Mouse (Mus musculus): Measurements from ENCODE around the gene Tacc2. TPM values are rescaled to one million over a fixed set of nuclear protein-coding genes. Genes with fewer than 3 reads are reported as not detected.
A peak's percentile ranks its signal among the peaks of the same experiment; 100 is the strongest.

Tacc2 gene
- polyA plus RNA-seq, 1 experiment from 2014 or later, result 68.7 TPM

DNA sequence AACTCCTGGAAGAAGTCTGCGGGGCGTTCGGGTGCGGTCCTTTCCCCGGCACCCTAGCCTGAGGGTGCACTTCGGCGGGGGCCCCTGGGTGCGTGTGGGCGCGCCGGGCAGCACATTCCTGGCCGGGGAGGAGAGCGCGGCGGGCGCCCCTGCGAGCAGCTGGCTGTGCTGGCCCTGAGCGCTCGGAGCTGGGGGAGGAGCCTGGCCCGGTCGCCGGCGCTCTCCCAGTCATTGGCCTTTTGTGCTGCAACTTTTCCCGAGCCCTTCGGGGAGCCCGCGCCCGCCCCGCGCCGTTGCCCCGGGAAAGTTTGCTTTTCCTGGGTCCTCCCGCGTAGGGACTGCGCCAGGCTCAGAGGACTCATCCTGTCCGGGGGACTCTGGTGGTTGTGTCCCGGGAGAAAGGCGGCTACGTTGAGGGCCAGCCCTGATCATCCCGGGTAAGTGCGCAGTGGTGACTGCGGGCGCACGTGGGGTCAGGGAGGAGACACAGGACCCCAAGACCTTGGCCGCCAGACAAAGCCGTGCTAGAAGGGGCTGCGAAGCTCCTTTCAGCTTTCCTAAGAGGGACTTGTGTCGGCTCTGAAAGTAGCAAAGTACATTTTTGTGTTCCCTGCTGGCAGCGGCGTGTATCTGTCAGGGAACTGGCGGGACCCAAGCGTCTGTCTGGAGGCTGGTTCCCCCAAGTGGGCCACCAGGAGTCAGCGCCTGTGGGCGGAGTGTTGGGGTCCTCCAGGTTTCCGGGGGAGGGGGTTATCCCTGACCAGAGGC is 68.9 kb downstream of the Tacc2 start:
- peak overlapping the region; percentile 47 for H3K4me3 ChIP-seq
- peak; percentile 75 for ATAC-seq (replicated peaks)
- no peaks in the 10 kb centered on the region for H3K9me3 ChIP-seq
- peak overlapping the region; percentile 55 for H3K27ac ChIP-seq
- H3K27me3 ChIP-seq (replicated peaks), result 0 out of 2 replicates have a peak, but pooled peaks cover 7% of the 10 kb centered on the region
- under 1% methylated on average over 54 of the region's 55 CpGs for WGBS
- no peaks in the 10 kb centered on the region for H3K36me3 ChIP-seq (replicated peaks)
- H3K4me1 ChIP-seq, result peaks cover 23% of the 10 kb centered on the region
- H3K4me2 ChIP-seq, result peak overlapping the region; percentile 98
- H3K9ac ChIP-seq, result peak overlapping the region; percentile 23

DNA sequence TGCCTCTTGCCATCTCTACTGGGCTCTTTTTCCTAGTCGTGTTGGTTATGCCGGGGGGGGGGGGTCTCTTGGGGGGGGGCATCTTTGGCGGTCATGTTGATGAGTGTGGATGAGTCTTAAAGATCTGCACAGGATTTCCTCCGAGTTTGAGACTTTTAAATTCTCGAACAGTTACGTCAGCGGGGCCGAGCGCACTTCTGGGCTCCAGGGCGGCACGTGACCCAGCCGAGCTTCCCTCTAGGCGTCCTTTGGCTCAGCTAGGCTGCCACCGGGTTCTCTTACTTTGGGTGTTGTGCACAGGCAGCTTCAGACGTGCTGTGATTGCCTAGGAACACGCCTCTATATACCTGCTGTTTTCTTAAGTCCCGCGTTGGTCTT is 69.5 kb downstream of the Tacc2 start:
- peaks cover 23% of the 10 kb centered on the region for H3K4me1 ChIP-seq
- peak; percentile 67 for ATAC-seq (replicated peaks)

DNA sequence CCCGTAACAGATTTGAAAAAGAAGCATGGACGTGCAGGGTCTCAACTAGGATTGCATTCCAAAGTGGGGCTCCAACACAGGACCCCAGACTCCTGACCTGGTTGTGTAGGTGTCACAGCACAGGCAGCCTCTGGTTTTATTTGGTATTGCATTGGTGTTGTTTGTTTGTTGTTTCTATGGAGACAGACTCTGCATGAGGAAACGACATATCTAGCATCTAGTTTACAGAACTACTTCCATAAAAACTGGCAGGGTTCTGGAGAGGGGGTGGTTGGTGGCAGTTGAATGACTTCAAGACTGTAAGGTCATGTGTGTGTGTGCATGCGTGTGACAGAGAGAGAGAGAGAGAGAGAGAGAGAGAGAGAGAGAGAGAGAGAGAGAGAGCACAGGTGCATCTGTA is 70.8 kb downstream of the Tacc2 start:
- 79% methylated on average over 4 of the region's 4 CpGs for WGBS
- Histone ChIP-seq H3K36me3 (replicated peaks) (no peaks in the 10 kb centered on the region), H3K9ac (no peak overlapping the region), H3K4me2 (no peak overlapping the region), H3K27ac (no peak overlapping the region), H3K27me3 (replicated peaks) (0 out of 2 replicates have a peak, but pooled peaks cover 7% of the 10 kb centered on the region), H3K4me1 (peaks cover 23% of the 10 kb centered on the region), H3K9me3 (no peaks in the 10 kb centered on the region), H3K4me3 (no peak overlapping the region)
- no peak for ATAC-seq (replicated peaks)

More for the DNA sequence above, 69.5 kb downstream of the Tacc2 start:
- H3K36me3 ChIP-seq (replicated peaks), result no peaks in the 10 kb centered on the region
- H3K27ac ChIP-seq, result no peak overlapping the region
- no peaks in the 10 kb centered on the region for H3K9me3 ChIP-seq
- 0 out of 2 replicates have a peak, but pooled peaks cover 7% of the 10 kb centered on the region for H3K27me3 ChIP-seq (replicated peaks)
- peak overlapping the region; percentile 23; the same call in 1 of the 2 replicates for H3K9ac ChIP-seq
- WGBS, result 1% methylated on average over 18 of the region's 18 CpGs
- peak overlapping the region; percentile 98 for H3K4me2 ChIP-seq
- peak overlapping the region; percentile 47 for H3K4me3 ChIP-seq

DNA sequence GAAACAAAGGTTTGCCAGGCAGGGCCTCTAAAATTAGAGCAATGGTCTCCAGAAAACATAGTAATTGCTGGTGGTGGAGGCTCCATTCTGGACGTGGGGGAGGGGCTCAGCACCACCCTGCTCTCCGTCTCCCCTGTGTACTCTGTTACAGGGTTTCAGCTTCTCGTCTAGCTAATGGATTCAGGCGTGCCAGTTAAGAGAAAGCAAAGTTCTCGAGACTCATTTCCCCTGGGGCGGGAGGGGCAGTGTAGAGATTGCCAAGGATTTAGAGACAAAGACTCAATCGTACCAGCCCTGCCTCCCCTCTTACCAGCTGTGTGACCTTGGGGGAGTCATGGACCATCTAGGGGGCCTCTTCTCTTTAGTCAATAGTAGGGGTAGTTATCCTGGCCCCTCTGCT is 72.0 kb downstream of the Tacc2 start:
- no peak overlapping the region for H3K4me2 ChIP-seq
- no peak for ATAC-seq (replicated peaks)
- no peaks in the 10 kb centered on the region for H3K9me3 ChIP-seq
- no peak overlapping the region for H3K27ac ChIP-seq
- H3K4me3 ChIP-seq, result no peak overlapping the region
- H3K4me1 ChIP-seq, result peaks cover 23% of the 10 kb centered on the region
- 0 out of 2 replicates have a peak, but pooled peaks cover 7% of the 10 kb centered on the region for H3K27me3 ChIP-seq (replicated peaks)
- H3K9ac ChIP-seq, result no peak overlapping the region
- 30% methylated on average over 7 of the region's 7 CpGs for WGBS
- no peaks in the 10 kb centered on the region for H3K36me3 ChIP-seq (replicated peaks)

DNA sequence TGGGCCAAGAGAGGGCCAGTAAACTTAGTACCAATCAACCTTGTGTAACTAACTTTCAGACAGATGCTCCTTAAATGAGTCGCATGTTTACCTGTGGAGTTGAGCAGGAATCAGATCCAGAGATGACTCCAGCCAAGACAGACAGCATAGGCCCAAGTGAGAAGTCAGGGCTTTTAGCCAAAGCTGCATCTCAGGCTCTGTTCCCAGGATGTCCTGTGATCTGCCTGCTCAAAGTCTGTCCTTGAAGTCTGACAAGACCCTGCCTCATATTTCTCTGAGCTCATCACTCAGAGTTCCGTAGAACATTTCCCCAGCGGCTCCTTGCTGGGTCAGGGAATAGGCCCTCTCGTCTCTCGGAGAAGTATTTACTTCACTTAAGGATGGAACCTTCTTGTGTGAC is 73.4 kb downstream of the Tacc2 start:
- H3K4me2 ChIP-seq, result no peak overlapping the region
- WGBS, result 92% methylated on average over 5 of the region's 5 CpGs

DNA sequence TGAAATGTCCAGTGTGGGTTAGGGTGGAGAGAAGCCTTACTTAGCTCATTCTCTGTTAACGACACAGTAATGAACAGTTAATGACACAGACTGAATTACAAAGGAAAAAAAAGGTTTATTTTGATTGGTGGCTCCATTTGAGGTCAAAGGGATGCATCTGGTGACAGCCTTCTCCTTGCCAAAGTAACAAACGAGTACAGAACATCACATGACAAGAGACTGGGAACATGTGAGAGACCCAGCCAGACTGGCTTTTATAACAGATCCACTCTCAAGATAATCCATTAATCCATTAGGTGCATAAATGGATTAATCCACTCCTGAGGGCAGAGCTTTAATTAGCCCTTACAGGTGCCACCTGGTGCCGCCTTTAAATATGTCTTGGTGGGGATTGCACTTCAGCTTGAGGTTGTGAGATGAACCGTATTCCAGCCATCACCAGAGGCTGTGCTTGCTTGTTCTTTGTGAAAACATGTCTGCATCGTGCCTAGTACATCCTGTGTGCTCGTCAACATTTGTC is 75.9 kb downstream of the Tacc2 start:
- Histone ChIP-seq H3K4me2 (no peak overlapping the region), H3K27me3 (replicated peaks) (no peaks in the 10 kb centered on the region), H3K4me1 (0 out of 2 replicates have a peak, but pooled peaks cover 4% of the 10 kb centered on the region), H3K36me3 (replicated peaks) (no peaks in the 10 kb centered on the region), H3K9ac (no peak overlapping the region), H3K4me3 (no peak overlapping the region), H3K9me3 (no peaks in the 10 kb centered on the region), H3K27ac (no peak overlapping the region)
- WGBS, result 43% methylated on average over 6 of the region's 6 CpGs
- no peak for ATAC-seq (replicated peaks)

More for the DNA sequence above, 73.4 kb downstream of the Tacc2 start:
- Histone ChIP-seq H3K27ac (no peak overlapping the region), H3K27me3 (replicated peaks) (0 out of 2 replicates have a peak, but pooled peaks cover 4% of the 10 kb centered on the region), H3K4me1 (peaks cover 20% of the 10 kb centered on the region), H3K4me3 (no peak overlapping the region), H3K9me3 (no peaks in the 10 kb centered on the region), H3K9ac (no peak overlapping the region), H3K36me3 (replicated peaks) (no peaks in the 10 kb centered on the region)
- no peak for ATAC-seq (replicated peaks)

DNA sequence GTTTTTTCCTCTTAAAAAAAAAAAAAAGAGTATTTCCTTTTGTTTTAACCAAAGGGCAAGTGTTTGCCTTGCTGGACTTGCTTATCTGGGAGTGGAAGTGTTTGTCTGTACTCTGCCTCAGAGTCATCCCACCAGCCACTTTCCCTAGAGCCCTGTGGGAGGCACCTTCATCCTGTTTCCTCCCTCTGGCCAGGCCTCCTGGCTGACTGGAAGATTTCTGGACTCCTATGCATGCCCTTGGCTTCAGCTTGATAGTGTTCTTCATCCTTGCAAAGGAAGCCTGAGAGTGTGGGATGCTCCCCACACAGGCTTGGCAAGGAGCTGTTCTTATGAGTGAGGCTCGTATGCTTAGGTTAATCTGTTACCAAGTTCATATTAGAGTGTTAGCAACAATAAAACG is 77.3 kb downstream of the Tacc2 start:
- H3K9me3 ChIP-seq, result no peaks in the 10 kb centered on the region
- 75% methylated on average over 2 of the region's 2 CpGs for WGBS
- H3K9ac ChIP-seq, result no peak overlapping the region
- no peaks in the 10 kb centered on the region for H3K27me3 ChIP-seq (replicated peaks)
- H3K4me1 ChIP-seq, result no peaks in the 10 kb centered on the region
- H3K4me2 ChIP-seq, result no peak overlapping the region
- no peaks in the 10 kb centered on the region for H3K36me3 ChIP-seq (replicated peaks)
- H3K4me3 ChIP-seq, result no peak overlapping the region
- H3K27ac ChIP-seq, result no peak overlapping the region
- ATAC-seq (replicated peaks), result no peak

DNA sequence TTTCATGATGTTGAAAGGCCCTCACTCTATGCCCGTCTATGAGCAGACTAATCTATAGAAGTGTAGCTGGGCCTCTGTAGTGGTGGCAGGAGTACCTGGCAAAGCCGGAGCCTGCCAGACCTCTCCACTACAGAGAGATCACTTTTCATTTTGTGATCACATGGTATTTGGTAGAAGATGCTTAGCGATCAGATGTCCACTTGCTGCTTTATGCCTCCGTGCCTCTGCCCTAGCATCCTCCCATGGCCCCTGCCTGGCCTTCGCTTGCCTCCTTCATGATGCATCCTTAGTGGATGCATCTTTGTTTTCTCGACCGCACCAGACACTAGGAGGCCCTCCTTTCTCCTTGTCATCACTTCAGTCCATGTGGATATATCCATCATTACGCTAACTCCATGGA is 79.7 kb downstream of the Tacc2 start:
- Histone ChIP-seq H3K27me3 (replicated peaks) (no peaks in the 10 kb centered on the region), H3K4me1 (no peaks in the 10 kb centered on the region)
- WGBS, result 92% methylated on average over 8 of the region's 8 CpGs

DNA sequence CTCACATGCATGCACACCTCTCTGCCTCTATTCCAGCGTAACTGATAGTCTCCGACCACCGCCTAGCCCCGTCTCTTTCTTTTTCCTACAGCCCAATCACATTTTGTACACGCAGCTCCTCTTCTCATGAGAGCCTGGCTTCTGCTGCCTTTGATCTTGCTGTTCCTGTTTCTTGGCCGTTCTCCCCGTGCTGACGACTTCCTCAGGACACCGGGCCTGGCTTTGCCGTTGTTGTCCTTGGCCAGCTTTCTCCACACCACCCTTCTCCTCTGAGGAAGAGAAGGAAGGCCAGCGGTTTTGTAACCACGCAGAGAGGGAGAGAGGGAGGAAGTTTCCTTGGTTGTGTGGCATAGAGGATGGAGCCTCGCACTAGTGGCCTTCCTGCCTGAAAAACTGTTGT is 80.5 kb downstream of the Tacc2 start:
- Histone ChIP-seq H3K36me3 (replicated peaks) (no peaks in the 10 kb centered on the region), H3K27ac (no peak overlapping the region), H3K4me1 (no peaks in the 10 kb centered on the region), H3K4me3 (no peak overlapping the region), H3K9ac (no peak overlapping the region), H3K9me3 (no peaks in the 10 kb centered on the region), H3K4me2 (no peak overlapping the region), H3K27me3 (replicated peaks) (no peaks in the 10 kb centered on the region)
- WGBS, result 73% methylated on average over 13 of the region's 13 CpGs
- ATAC-seq (replicated peaks), result no peak

More for the DNA sequence above, 79.7 kb downstream of the Tacc2 start:
- H3K9ac ChIP-seq, result no peak overlapping the region
- no peak overlapping the region for H3K4me2 ChIP-seq
- H3K4me3 ChIP-seq, result no peak overlapping the region
- H3K36me3 ChIP-seq (replicated peaks), result no peaks in the 10 kb centered on the region
- ATAC-seq (replicated peaks), result no peak
- no peak overlapping the region for H3K27ac ChIP-seq
- no peaks in the 10 kb centered on the region for H3K9me3 ChIP-seq

DNA sequence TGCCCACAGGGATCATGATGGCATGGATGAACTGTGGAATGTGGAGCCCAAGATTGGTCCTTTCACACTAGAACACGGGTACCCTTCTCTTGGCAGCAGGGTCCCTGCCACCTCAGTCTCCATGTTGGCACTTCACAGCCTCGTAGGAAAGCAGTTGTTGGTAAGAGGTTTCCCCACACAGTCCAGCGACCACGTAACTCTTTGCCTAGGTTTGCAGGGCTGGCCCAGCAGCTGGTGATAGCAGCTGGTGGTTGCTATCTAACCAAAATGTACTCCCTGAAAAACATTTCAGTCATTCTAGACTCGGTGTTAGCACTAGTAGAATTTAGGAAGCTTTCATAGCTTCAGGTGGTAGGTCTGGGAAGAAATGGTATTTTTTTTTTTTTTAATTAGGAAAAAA is 81.9 kb downstream of the Tacc2 start:
- no peak overlapping the region for H3K4me2 ChIP-seq
- no peaks in the 10 kb centered on the region for H3K36me3 ChIP-seq (replicated peaks)
- no peak overlapping the region for H3K4me3 ChIP-seq
- no peak overlapping the region for H3K9ac ChIP-seq
- H3K4me1 ChIP-seq, result no peaks in the 10 kb centered on the region
- no peaks in the 10 kb centered on the region for H3K9me3 ChIP-seq
- ATAC-seq (replicated peaks), result no peak
- no peaks in the 10 kb centered on the region for H3K27me3 ChIP-seq (replicated peaks)
- 95% methylated on average over 5 of the region's 5 CpGs for WGBS
- no peak overlapping the region for H3K27ac ChIP-seq

DNA sequence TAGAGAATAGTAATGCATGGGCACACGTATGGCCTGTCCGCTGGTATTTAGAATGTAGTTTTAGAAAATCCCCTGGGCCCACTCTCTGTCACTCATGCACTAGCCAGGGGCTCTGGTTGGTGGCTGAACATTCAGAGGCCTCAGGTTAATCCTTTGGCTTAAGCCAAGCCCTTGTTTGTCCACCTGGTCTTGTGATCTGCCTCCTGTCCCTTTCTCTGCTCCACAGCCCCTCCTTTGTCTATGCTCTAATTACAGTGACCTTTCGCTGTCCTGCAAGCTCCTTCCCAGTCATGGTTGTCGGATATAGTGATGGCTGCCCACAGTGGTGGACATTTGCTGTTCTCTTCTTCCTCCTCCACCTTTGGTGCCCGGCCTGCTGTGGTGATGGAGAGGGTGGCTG is 85.0 kb downstream of the Tacc2 start:
- Histone ChIP-seq H3K27ac (no peak overlapping the region), H3K4me1 (no peaks in the 10 kb centered on the region), H3K9me3 (no peaks in the 10 kb centered on the region), H3K27me3 (replicated peaks) (no peaks in the 10 kb centered on the region), H3K4me3 (no peak overlapping the region), H3K9ac (no peak overlapping the region), H3K36me3 (replicated peaks) (no peaks in the 10 kb centered on the region), H3K4me2 (no peak overlapping the region)
- WGBS, result 45% methylated on average over 5 of the region's 5 CpGs
- no peak for ATAC-seq (replicated peaks)

DNA sequence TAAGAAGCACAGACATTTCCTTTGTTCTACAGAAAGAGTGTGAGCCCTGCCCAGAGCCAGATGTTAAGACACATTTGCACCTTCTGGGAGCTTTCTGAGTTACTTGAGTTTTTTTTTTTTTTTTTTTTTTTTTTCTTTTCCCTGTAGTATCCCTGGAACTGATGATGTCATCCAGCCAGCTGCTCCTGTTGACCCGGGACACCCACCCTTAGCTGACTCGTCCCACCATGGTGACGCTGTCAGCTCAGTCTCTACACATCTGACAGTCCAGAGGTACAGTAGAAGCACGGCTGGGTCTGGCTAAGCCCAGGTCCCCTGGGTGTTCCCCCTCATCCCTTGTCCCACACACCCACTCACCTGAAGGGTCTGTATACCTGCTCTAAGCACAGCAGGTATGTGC is 85.6 kb downstream of the Tacc2 start:
- H3K4me2 ChIP-seq, result no peak overlapping the region
- H3K36me3 ChIP-seq (replicated peaks), result no peaks in the 10 kb centered on the region
- no peaks in the 10 kb centered on the region for H3K4me1 ChIP-seq
- no peak for ATAC-seq (replicated peaks)
- no peak overlapping the region for H3K27ac ChIP-seq
- H3K9me3 ChIP-seq, result no peaks in the 10 kb centered on the region
- 65% methylated on average over 4 of the region's 4 CpGs for WGBS
- no peak overlapping the region for H3K4me3 ChIP-seq
- H3K27me3 ChIP-seq (replicated peaks), result no peaks in the 10 kb centered on the region
- H3K9ac ChIP-seq, result no peak overlapping the region

DNA sequence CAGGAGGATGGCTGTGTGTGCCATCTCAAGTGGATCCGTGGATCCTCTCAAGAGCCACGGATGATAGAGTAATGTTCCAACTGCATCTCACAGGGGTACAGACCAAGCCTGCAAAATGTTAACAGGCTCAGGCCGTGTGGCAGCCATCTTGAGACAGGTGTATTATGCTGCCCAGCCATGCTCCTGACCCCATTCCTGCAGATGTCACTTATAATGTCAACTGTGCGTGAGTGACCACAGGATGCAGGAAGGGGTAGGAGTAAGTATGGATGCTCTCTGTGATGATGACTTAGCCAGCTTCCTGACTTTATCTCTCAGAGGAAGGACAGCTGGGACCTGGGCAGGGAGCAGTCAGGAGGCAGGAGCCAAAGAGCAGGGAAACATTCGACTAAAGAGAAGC is 86.8 kb downstream of the Tacc2 start:
- H3K4me1 ChIP-seq, result peaks cover 6% of the 10 kb centered on the region
- H3K4me3 ChIP-seq, result no peak overlapping the region
- no peaks in the 10 kb centered on the region for H3K27me3 ChIP-seq (replicated peaks)
- no peak overlapping the region for H3K9ac ChIP-seq
- no peak overlapping the region for H3K4me2 ChIP-seq
- 94% methylated on average over 5 of the region's 5 CpGs for WGBS
- no peak for ATAC-seq (replicated peaks)
- no peak overlapping the region for H3K27ac ChIP-seq
- no peaks in the 10 kb centered on the region for H3K36me3 ChIP-seq (replicated peaks)
- no peaks in the 10 kb centered on the region for H3K9me3 ChIP-seq

All from midbrain, embryonic 15.5 days (tissue).